ENCODE assay signal across 8 mouse cellular contexts in genomic region chr2:150904936-150905450, GRCm38 (mm10). TPM values are rescaled to one million over a fixed set of nuclear protein-coding genes. Genes with fewer than 3 reads are reported as not detected.
A peak's percentile ranks its signal among the peaks of the same experiment; 100 is the strongest.
DNase-seq lines count a peak whose midpoint lies in the region; ATAC-seq and TF ChIP-seq lines count a peak whose summit lies in the region.

TSS of gene Gins1 (plus strand) at chr2:150905400.

- H3K36me3 ChIP-seq in embryonic facial prominence, embryonic 11.5 days (replicated peaks; ENCODE audit: control insufficient read depth, insufficient read depth, low read depth, low read length) = no peaks in the 10 kb centered on the region
- 0 out of 2 replicates have a peak, but pooled peaks cover 4% of the 10 kb centered on the region for H3K36me3 ChIP-seq in intestine, embryonic 14.5 days (ENCODE audit: control insufficient read depth, insufficient read depth, low read length)

- H3K4me1 ChIP-seq in embryonic facial prominence, embryonic 11.5 days (ENCODE audit: control insufficient read depth, insufficient read depth, low read length) = no peaks in the 10 kb centered on the region
- H3K4me1 ChIP-seq in intestine, embryonic 14.5 days (replicated peaks; ENCODE audit: control insufficient read depth, insufficient read depth, low read length) = peaks cover 14% of the 10 kb centered on the region

- 43% methylated on average over 9 of the region's 9 CpGs for WGBS in embryonic facial prominence, embryonic 11.5 days
- 35% methylated on average over 9 of the region's 9 CpGs for WGBS in intestine, embryonic 14.5 days

- H3K4me2 ChIP-seq in embryonic facial prominence, embryonic 11.5 days (ENCODE audit: low read depth, low read length) = peak within 1 kb of the TSS; percentile 87
- peak within 1 kb of the TSS; percentile 63 for H3K4me2 ChIP-seq in intestine, embryonic 14.5 days (ENCODE audit: low read length)

- no peaks in the 10 kb centered on the region for H3K9me3 ChIP-seq in embryonic facial prominence, embryonic 11.5 days (replicated peaks; ENCODE audit: control insufficient read depth, low read length)
- H3K9me3 ChIP-seq in intestine, embryonic 14.5 days (ENCODE audit: control insufficient read depth, low read length) = no peaks in the 10 kb centered on the region

- DNase-seq in layer of hippocampus, adult 2 months (ENCODE audit: low spot score in 2 of 2) = no peak
- no peak for DNase-seq in layer of hippocampus, adult 9-10 months (ENCODE audit: low spot score)
- no peak for DNase-seq in embryonic facial prominence, embryonic 11.5 days (ENCODE audit: low spot score)
- DNase-seq in intestine, embryonic 14.5 days (ENCODE audit: low spot score) = no peak
- no peak for DNase-seq in adrenal gland, postnatal 36 days
- DNase-seq in B cell, adult 2 months = no peak
- DNase-seq in embryo, embryonic 9.5 days (ENCODE audit: extremely low spot score) = no peak

- ATAC-seq in embryonic facial prominence, embryonic 11.5 days (replicated peaks; ENCODE audit: insufficient number of reproducible peaks, low FRiP score, low TSS enrichment, low read depth) = no peak
- ATAC-seq in intestine, embryonic 14.5 days (replicated peaks; ENCODE audit: low FRiP score, low TSS enrichment, low read depth) = no peak
- no peak for ATAC-seq in monocyte, adult 5-6 weeks (replicated peaks; ENCODE audit: insufficient number of reproducible peaks, low FRiP score, low TSS enrichment, poor library complexity, severe bottlenecking)

- TF ChIP-seq CTCF in layer of hippocampus, adult 2 months (conservative IDR thresholded peaks at IDR 0.05) = peak; percentile 28

- peak within 1 kb of the TSS; percentile 88 for H3K9ac ChIP-seq in embryonic facial prominence, embryonic 11.5 days (replicated peaks; ENCODE audit: low read length)
- peak within 1 kb of the TSS; percentile 73 for H3K9ac ChIP-seq in intestine, embryonic 14.5 days (ENCODE audit: low read length)

- H3K27ac ChIP-seq in layer of hippocampus, adult 2 months = peak within 1 kb of the TSS; percentile 97
- peak within 1 kb of the TSS; percentile 65; the same call in 1 of the 2 replicates for H3K27ac ChIP-seq in embryonic facial prominence, embryonic 11.5 days (replicated peaks; ENCODE audit: low read depth, low read length)
- peak within 1 kb of the TSS; percentile 82 for H3K27ac ChIP-seq in intestine, embryonic 14.5 days (ENCODE audit: low read depth)

- H3K27me3 ChIP-seq in embryonic facial prominence, embryonic 11.5 days (ENCODE audit: control insufficient read depth, insufficient read depth, low read length) = no peaks in the 10 kb centered on the region
- no peaks in the 10 kb centered on the region for H3K27me3 ChIP-seq in intestine, embryonic 14.5 days (replicated peaks; ENCODE audit: control insufficient read depth, insufficient read depth, low read length)

- peak within 1 kb of the TSS; percentile 100 for H3K4me3 ChIP-seq in layer of hippocampus, adult 2 months
- H3K4me3 ChIP-seq in embryonic facial prominence, embryonic 11.5 days (ENCODE audit: low read depth, low read length) = peak within 1 kb of the TSS; percentile 90
- H3K4me3 ChIP-seq in intestine, embryonic 14.5 days (ENCODE audit: low read depth, low read length) = peak within 1 kb of the TSS; percentile 78

RNA-seq across cellular contexts. Expression of gene Gins1, which starts in this region (rescaled TPM):
- 1 to 10 TPM; 1.0 to 2.0 TPM for total RNA-seq in layer of hippocampus, adult 2 months (2021)
- 84.5 and 87.7 TPM in 2 replicates for polyA plus RNA-seq in embryonic facial prominence, embryonic 11.5 days (2014; fragmentation: Nextera tagmentation; extraction: Ambion mirVana)
- polyA plus RNA-seq in intestine, embryonic 14.5 days (2014; fragmentation: Nextera tagmentation; extraction: Ambion mirVana) = 42.5 and 45.8 TPM in 2 replicates
- 10.4 to 13.1 TPM (median 13.0 TPM) in 3 replicates for total RNA-seq in monocyte, adult 5-6 weeks (2017)
- 1 to 10 TPM; 3.5 to 3.9 TPM for total RNA-seq in adrenal gland, postnatal 36 days (2021)
